Mouse (Mus musculus) myocyte (in vitro differentiated cells): ENCODE data around the gene Slc12a8.
A peak's percentile ranks its signal among the peaks of the same experiment; 100 is the strongest.

Experiments
- E2F4 ChIP-seq: IDR thresholded peaks from one replicate; pipeline ENCODE4 v1.6.1; 2011; ENCODE audit warnings: mild to moderate bottlenecking, control low read depth, moderate library complexity; ENCODE audit not compliant: insufficient read depth
- MAX ChIP-seq: IDR thresholded peaks from one replicate; pipeline ENCODE4 v1.6.1; 2011; ENCODE audit warnings: low read depth, mild to moderate bottlenecking, control low read depth
- MYOD1 ChIP-seq, 3 experiments: IDR thresholded peaks; one replicate each; pipeline ENCODE4 v1.6.1; 2011; ENCODE audit warnings: control low read depth in 2 of 3, low read depth in 2 of 3, mild to moderate bottlenecking in 2 of 3, moderate library complexity in 1 of 3; ENCODE audit not compliant: insufficient read length in 2 of 3, control insufficient read depth in 1 of 3
- POLR2A ChIP-seq: IDR thresholded peaks from one replicate; pipeline ENCODE4 v1.6.1; 2011; ENCODE audit warnings: low read depth, mild to moderate bottlenecking, control low read depth, moderate library complexity; ENCODE audit not compliant: insufficient read length
- POLR2AphosphoS2 ChIP-seq: IDR thresholded peaks from one replicate; pipeline ENCODE4 v1.6.1; 2011; ENCODE audit warnings: low read depth, control low read depth; ENCODE audit not compliant: insufficient read length
- TCF12 ChIP-seq: IDR thresholded peaks from one replicate; pipeline ENCODE4 v1.6.1; 2011; ENCODE audit warnings: mild to moderate bottlenecking, control low read depth; ENCODE audit not compliant: poor library complexity, insufficient read depth, severe bottlenecking
- USF1 ChIP-seq: IDR thresholded peaks from one replicate; pipeline ENCODE4 v1.6.1; 2011; ENCODE audit warnings: low read depth, mild to moderate bottlenecking, control low read depth, moderate library complexity

GRCm38 (mm10) chr16:33587283-33588127 lies 70.4 kb downstream of the Slc12a8 start:
- TF ChIP-seq POLR2AphosphoS2 (no peak), USF1 (no peak), POLR2A (no peak), MAX (no peak), E2F4 (no peak), MYOD1 (IDR thresholded peaks at IDR 0.05; ENCODE audit: control insufficient read depth in 1 of 3, insufficient read length in 2 of 3, low read depth in 2 of 3) (peak in 1 of 3 experiments; percentile 48), TCF12 (no peak)
